9 mouse cellular contexts compared by ENCODE assay signal in the genomic region with DNA sequence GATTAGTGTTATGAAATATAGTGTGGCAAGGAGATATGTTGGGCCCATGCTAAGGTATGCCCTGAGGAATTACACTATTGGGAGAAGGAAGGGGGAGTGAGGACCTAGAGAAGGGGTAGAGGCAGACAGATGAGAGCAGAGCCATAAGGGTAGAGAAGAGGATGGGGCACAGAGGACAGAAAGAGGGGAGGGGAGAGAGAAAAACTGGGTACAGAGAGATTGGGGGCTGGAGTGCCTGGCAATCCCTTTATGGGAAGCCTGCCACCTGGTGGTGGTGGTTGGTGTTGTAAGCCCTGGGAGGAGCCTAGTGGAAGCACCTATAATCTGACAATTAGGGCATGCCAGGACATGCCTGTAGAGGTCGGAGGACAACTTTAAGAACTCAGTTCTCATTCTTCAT. TPM values are rescaled to one million over a fixed set of nuclear protein-coding genes. Genes with fewer than 3 reads are reported as not detected.
DNase-seq lines count a peak whose midpoint lies in the region; ATAC-seq and TF ChIP-seq lines count a peak whose summit lies in the region.
"Had no signal": no experiment of that assay in that cellular context is flagged by ENCODE, and none has a peak within 500 bp of the region (broad histone marks: within the 10 kb centered on the region; RNA-seq: fewer than 3 reads in every experiment).

No protein-coding gene starts in this region.

- no peak overlapping the region for H3K27ac ChIP-seq in cerebellum, adult 2 months (ENCODE audit: insufficient read depth, low read length)
- H3K27ac ChIP-seq in hindbrain, embryonic 15.5 days (replicated peaks) = no peak overlapping the region
- H3K27ac ChIP-seq: lung, embryonic 15.5 days had no signal

- no peak overlapping the region for H3K9ac ChIP-seq in hindbrain, embryonic 15.5 days
- H3K9ac ChIP-seq: lung, embryonic 15.5 days had no signal

- peak; percentile 84 for DNase-seq in Muller cell, postnatal 12 days (ENCODE audit: inconsistent ontology term)
- DNase-seq in cerebellum, adult 2 months = peak; percentile 70 to 82
- peak; percentile 67 for DNase-seq in forelimb bud, embryonic 11.5 days (ENCODE audit: low read depth, low spot score)
- peak; percentile 82 to 98 for DNase-seq in layer of hippocampus, postnatal 25 days (ENCODE audit: extremely low spot score in 1 of 2, low spot score in 1 of 2)
- peak; percentile 72 to 87 for DNase-seq in lung, postnatal 4 days
- peak; percentile 84 for DNase-seq in retina, postnatal 1 day
- DNase-seq in thymus, postnatal 36 days = peak; percentile 83 to 89

- WGBS in cerebellum, adult 2 months = 3% methylated on average over 1 of the region's 1 CpGs
- WGBS in hindbrain, embryonic 15.5 days = 39% methylated on average over 1 of the region's 1 CpGs

- H3K4me1 ChIP-seq in cerebellum, adult 2 months (ENCODE audit: control insufficient read depth, insufficient read depth, low read length) = peaks cover 3% of the 10 kb centered on the region; the same call in 1 of the 2 replicates
- no peaks in the 10 kb centered on the region for H3K4me1 ChIP-seq in hindbrain, embryonic 15.5 days (replicated peaks)
- H3K4me1 ChIP-seq: lung, embryonic 15.5 days had no signal

- peak; percentile 81 for TF ChIP-seq CTCF in cerebellum, adult 2 months (IDR thresholded peaks at IDR 0.05; ENCODE audit: borderline replicate concordance, insufficient read depth, low read depth, low read length)

- H3K9me3 ChIP-seq in hindbrain, embryonic 15.5 days = no peaks in the 10 kb centered on the region
- H3K9me3 ChIP-seq: lung, embryonic 15.5 days had no signal

- no peaks in the 10 kb centered on the region for H3K27me3 ChIP-seq in cerebellum, adult 2 months (ENCODE audit: control insufficient read depth, insufficient read depth, low read length)
- no peaks in the 10 kb centered on the region for H3K27me3 ChIP-seq in hindbrain, embryonic 15.5 days
- H3K27me3 ChIP-seq: lung, embryonic 15.5 days had no signal

- ATAC-seq in hindbrain, embryonic 15.5 days (ENCODE audit: low FRiP score, low read depth) = peak; percentile 59; the same call in 1 of the 2 replicates

- no peak overlapping the region for H3K4me2 ChIP-seq in hindbrain, embryonic 15.5 days
- H3K4me2 ChIP-seq: lung, embryonic 15.5 days had no signal

- peaks cover 8% of the 10 kb centered on the region; the same call in 1 of the 2 replicates for H3K36me3 ChIP-seq in hindbrain, embryonic 15.5 days

- no peak for TF ChIP-seq POLR2A in cerebellum, adult 2 months (IDR thresholded peaks at IDR 0.05; ENCODE audit: borderline replicate concordance, insufficient read depth, low read length)

- H3K4me3 ChIP-seq in cerebellum, adult 2 months (replicated peaks; ENCODE audit: insufficient read depth, low read depth, low read length) = no peak overlapping the region
- no peak overlapping the region for H3K4me3 ChIP-seq in hindbrain, embryonic 15.5 days
- H3K4me3 ChIP-seq: lung, embryonic 15.5 days had no signal

RNA-seq across cellular contexts. Expression of gene Mtmr10, which starts 39.4 kb away (rescaled TPM):
- polyA plus RNA-seq in cerebellum, adult 2 months (2012; rRNA removed) = 15.4 and 16.5 TPM in 2 replicates
- 10.9 and 11.0 TPM in 2 replicates for polyA plus RNA-seq in hindbrain, embryonic 15.5 days (2015; fragmentation: Nextera tagmentation; extraction: Ambion mirVana)
- total RNA-seq in layer of hippocampus, postnatal 25 days (2021) = 10 to 100 TPM; 16.6 to 18.7 TPM

RNA-seq across cellular contexts. Expression of gene Fan1, which starts 47.0 kb away (rescaled TPM):
- 6.8 and 7.0 TPM in 2 replicates for polyA plus RNA-seq in cerebellum, adult 2 months (2012; rRNA removed)
- 5.4 and 7.1 TPM in 2 replicates for polyA plus RNA-seq in hindbrain, embryonic 15.5 days (2015; fragmentation: Nextera tagmentation; extraction: Ambion mirVana)
- total RNA-seq in layer of hippocampus, postnatal 25 days (2021) = 10 to 100 TPM in 1 of 2 experiments, 1 to 10 TPM in 1; 9.6 to 12.3 TPM
